Mouse (Mus musculus) heart, postnatal 0 days (tissue): ENCODE results near the gene Tuba3a.

Source experiments
- CTCF ChIP-seq: IDR thresholded peaks from 2 replicates; pipeline ENCODE4 v1.5.1; 2016; ENCODE audit warnings: antibody characterized with exemption, control low read depth, low read depth
- EP300 ChIP-seq: IDR thresholded peaks from 2 replicates; pipeline ENCODE4 v1.6.1; 2016; ENCODE audit warnings: antibody characterized with exemption, low read depth

DNA sequence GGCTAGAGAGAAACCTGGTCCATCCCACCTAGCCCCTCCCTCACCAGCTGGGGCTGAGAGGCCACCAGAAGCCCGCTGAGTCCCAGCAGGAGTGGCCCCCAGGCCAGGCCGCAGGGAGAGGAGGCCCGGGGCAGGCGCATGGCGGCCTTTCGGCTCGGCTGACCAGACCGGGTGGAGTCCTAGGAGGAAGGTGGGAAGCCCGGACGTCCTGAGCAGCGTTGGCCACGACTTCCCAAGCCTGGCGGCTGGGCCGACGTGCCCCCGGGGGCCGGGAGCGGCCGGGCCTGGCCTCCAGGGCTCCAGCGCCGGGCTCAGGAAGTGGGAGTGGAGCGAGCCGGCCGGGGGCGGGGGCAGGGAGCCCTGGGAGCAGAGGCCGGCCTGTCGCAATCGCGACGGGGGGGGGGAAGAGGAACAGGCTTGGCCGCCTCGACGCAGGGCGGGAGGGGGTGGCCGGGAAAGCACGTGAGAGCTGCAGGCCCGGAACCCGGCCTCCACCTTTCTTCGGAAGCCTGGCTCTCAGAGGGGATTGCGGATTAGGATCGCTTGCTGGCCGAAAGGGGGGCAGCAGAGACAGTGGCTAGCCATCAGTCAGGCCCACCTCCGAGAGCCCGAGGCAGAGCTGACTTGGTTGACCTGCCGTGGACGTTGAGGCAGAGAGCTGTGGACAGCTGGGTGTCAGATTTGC is 27.8 kb upstream of the Tuba3a start, which contains the start of gene Ltbr:
- TF ChIP-seq CTCF: no peak
- peak; percentile 70 for TF ChIP-seq EP300
